Mouse (Mus musculus): ENCODE data around the gene Col2a1. TPM values are rescaled to one million over a fixed set of nuclear protein-coding genes. Genes with fewer than 3 reads are reported as not detected.

Col2a1 gene
- polyA plus RNA-seq, 1 experiment from 2014 or later = 0.05 TPM

- TF ChIP-seq EP300 (optimal IDR thresholded peaks at IDR 0.05) = no peak
- 74% methylated on average over 8 of the region's 8 CpGs for WGBS
Observed at GRCm38 (mm10) chr15:97954671-97955070, 49.8 kb downstream of the Col2a1 start.

GRCm38 (mm10) chr15:97952889-97953189 is 51.7 kb downstream of the Col2a1 start:
- H3K4me1 ChIP-seq (replicated peaks; ENCODE audit: control insufficient read depth, insufficient read depth) = no peaks in the 10 kb centered on the region
- ATAC-seq (ENCODE audit: low FRiP score, low TSS enrichment) = peak; percentile 14; the same call in 1 of the 2 replicates
- no peak overlapping the region for H3K27ac ChIP-seq (replicated peaks)
- H3K4me2 ChIP-seq (replicated peaks; ENCODE audit: low read depth) = no peak overlapping the region
- TF ChIP-seq EP300 (optimal IDR thresholded peaks at IDR 0.05) = no peak
- no peak for TF ChIP-seq CTCF (IDR thresholded peaks at IDR 0.05; ENCODE audit: low read depth)
- 67% methylated on average over 4 of the region's 4 CpGs for WGBS
- no peak for DNase-seq (ENCODE audit: low spot score)
- H3K9me3 ChIP-seq (ENCODE audit: control insufficient read depth, low read length) = no peaks in the 10 kb centered on the region
- H3K27me3 ChIP-seq (ENCODE audit: control insufficient read depth, insufficient read depth, low read length) = no peaks in the 10 kb centered on the region
- H3K4me3 ChIP-seq (ENCODE audit: low read depth, low read length) = no peak overlapping the region
- H3K9ac ChIP-seq (ENCODE audit: low read length) = no peak overlapping the region
- H3K36me3 ChIP-seq (ENCODE audit: control insufficient read depth, insufficient read depth, low read length) = no peaks in the 10 kb centered on the region

More at GRCm38 (mm10) chr15:97954671-97955070, 49.8 kb downstream of the Col2a1 start:
- H3K27ac ChIP-seq (replicated peaks) = no peak overlapping the region
- H3K9me3 ChIP-seq (ENCODE audit: control insufficient read depth, low read length) = no peaks in the 10 kb centered on the region
- no peaks in the 10 kb centered on the region for H3K36me3 ChIP-seq (ENCODE audit: control insufficient read depth, insufficient read depth, low read length)
- H3K4me2 ChIP-seq (replicated peaks; ENCODE audit: low read depth) = no peak overlapping the region
- ATAC-seq (ENCODE audit: low FRiP score, low TSS enrichment) = no peak
- H3K4me1 ChIP-seq (replicated peaks; ENCODE audit: control insufficient read depth, insufficient read depth) = no peaks in the 10 kb centered on the region
- no peak for DNase-seq (ENCODE audit: low spot score)
- no peak overlapping the region for H3K4me3 ChIP-seq (ENCODE audit: low read depth, low read length)
- no peak overlapping the region for H3K9ac ChIP-seq (ENCODE audit: low read length)
- H3K27me3 ChIP-seq (ENCODE audit: control insufficient read depth, insufficient read depth, low read length) = no peaks in the 10 kb centered on the region

- Histone ChIP-seq H3K9ac (ENCODE audit: low read length) (no peak overlapping the region), H3K4me1 (replicated peaks; ENCODE audit: control insufficient read depth, insufficient read depth) (no peaks in the 10 kb centered on the region), H3K9me3 (ENCODE audit: control insufficient read depth, low read length) (no peaks in the 10 kb centered on the region), H3K27ac (replicated peaks) (no peak overlapping the region), H3K4me3 (ENCODE audit: low read depth, low read length) (no peak overlapping the region), H3K4me2 (replicated peaks; ENCODE audit: low read depth) (no peak overlapping the region), H3K27me3 (ENCODE audit: control insufficient read depth, insufficient read depth, low read length) (no peaks in the 10 kb centered on the region), H3K36me3 (ENCODE audit: control insufficient read depth, insufficient read depth, low read length) (no peaks in the 10 kb centered on the region)
- WGBS = 14% methylated on average over 16 of the region's 16 CpGs
- ATAC-seq (ENCODE audit: low FRiP score, low TSS enrichment) (0 out of 2 replicates have a peak, but pooled peaks have one; percentile 3), DNase-seq (ENCODE audit: low spot score) (peak; percentile 60)
- TF ChIP-seq CTCF (IDR thresholded peaks at IDR 0.05; ENCODE audit: low read depth) = peak; percentile 99
- no peak for TF ChIP-seq EP300 (optimal IDR thresholded peaks at IDR 0.05)
Observed at GRCm38 (mm10) chr15:97952137-97952888, 52.2 kb downstream of the Col2a1 start.

- 53% methylated on average over 7 of the region's 7 CpGs for WGBS
- H3K4me1 ChIP-seq (replicated peaks; ENCODE audit: control insufficient read depth, insufficient read depth) = no peaks in the 10 kb centered on the region
- ATAC-seq (ENCODE audit: low FRiP score, low TSS enrichment) (no peak), DNase-seq (ENCODE audit: low spot score) (no peak)
- H3K36me3 ChIP-seq (ENCODE audit: control insufficient read depth, insufficient read depth, low read length) = no peaks in the 10 kb centered on the region
- no peak overlapping the region for H3K4me2 ChIP-seq (replicated peaks; ENCODE audit: low read depth)
- H3K27ac ChIP-seq (replicated peaks) = no peak overlapping the region
- H3K27me3 ChIP-seq (ENCODE audit: control insufficient read depth, insufficient read depth, low read length) = no peaks in the 10 kb centered on the region
- no peaks in the 10 kb centered on the region for H3K9me3 ChIP-seq (ENCODE audit: control insufficient read depth, low read length)
- TF ChIP-seq EP300 (optimal IDR thresholded peaks at IDR 0.05) = no peak
- TF ChIP-seq CTCF (IDR thresholded peaks at IDR 0.05; ENCODE audit: low read depth) = no peak
- no peak overlapping the region for H3K4me3 ChIP-seq (ENCODE audit: low read depth, low read length)
- no peak overlapping the region for H3K9ac ChIP-seq (ENCODE audit: low read length)
Observed at GRCm38 (mm10) chr15:97950240-97950639, 54.3 kb downstream of the Col2a1 start.

GRCm38 (mm10) chr15:97949706-97950105 is 54.8 kb downstream of the Col2a1 start:
- no peaks in the 10 kb centered on the region for H3K36me3 ChIP-seq (ENCODE audit: control insufficient read depth, insufficient read depth, low read length)
- WGBS = 69% methylated on average over 3 of the region's 3 CpGs
- H3K27ac ChIP-seq (replicated peaks) = no peak overlapping the region
- H3K4me1 ChIP-seq (replicated peaks; ENCODE audit: control insufficient read depth, insufficient read depth) = no peaks in the 10 kb centered on the region
- DNase-seq (ENCODE audit: low spot score) = no peak
- no peak for ATAC-seq (ENCODE audit: low FRiP score, low TSS enrichment)
- H3K27me3 ChIP-seq (ENCODE audit: control insufficient read depth, insufficient read depth, low read length) = no peaks in the 10 kb centered on the region
- no peaks in the 10 kb centered on the region for H3K9me3 ChIP-seq (ENCODE audit: control insufficient read depth, low read length)
- H3K9ac ChIP-seq (ENCODE audit: low read length) = no peak overlapping the region
- H3K4me2 ChIP-seq (replicated peaks; ENCODE audit: low read depth) = no peak overlapping the region
- no peak for TF ChIP-seq CTCF (IDR thresholded peaks at IDR 0.05; ENCODE audit: low read depth)
- no peak for TF ChIP-seq EP300 (optimal IDR thresholded peaks at IDR 0.05)
- no peak overlapping the region for H3K4me3 ChIP-seq (ENCODE audit: low read depth, low read length)

- H3K4me1 ChIP-seq (replicated peaks; ENCODE audit: control insufficient read depth, insufficient read depth) = no peaks in the 10 kb centered on the region
- 54% methylated on average over 7 of the region's 7 CpGs for WGBS
- DNase-seq (ENCODE audit: low spot score) (no peak), ATAC-seq (ENCODE audit: low FRiP score, low TSS enrichment) (no peak)
- H3K4me2 ChIP-seq (replicated peaks; ENCODE audit: low read depth) = no peak overlapping the region
- no peaks in the 10 kb centered on the region for H3K9me3 ChIP-seq (ENCODE audit: control insufficient read depth, low read length)
- TF ChIP-seq CTCF (IDR thresholded peaks at IDR 0.05; ENCODE audit: low read depth) (no peak), EP300 (optimal IDR thresholded peaks at IDR 0.05) (no peak)
- H3K27me3 ChIP-seq (ENCODE audit: control insufficient read depth, insufficient read depth, low read length) = no peaks in the 10 kb centered on the region
- H3K4me3 ChIP-seq (ENCODE audit: low read depth, low read length) = no peak overlapping the region
- no peaks in the 10 kb centered on the region for H3K36me3 ChIP-seq (ENCODE audit: control insufficient read depth, insufficient read depth, low read length)
- H3K9ac ChIP-seq (ENCODE audit: low read length) = no peak overlapping the region
- no peak overlapping the region for H3K27ac ChIP-seq (replicated peaks)
Observed at GRCm38 (mm10) chr15:97948720-97949119, 55.8 kb downstream of the Col2a1 start.

Measured in stomach, postnatal 0 days (tissue).